13 mouse cellular contexts compared by ENCODE assay signal in the genomic region with DNA sequence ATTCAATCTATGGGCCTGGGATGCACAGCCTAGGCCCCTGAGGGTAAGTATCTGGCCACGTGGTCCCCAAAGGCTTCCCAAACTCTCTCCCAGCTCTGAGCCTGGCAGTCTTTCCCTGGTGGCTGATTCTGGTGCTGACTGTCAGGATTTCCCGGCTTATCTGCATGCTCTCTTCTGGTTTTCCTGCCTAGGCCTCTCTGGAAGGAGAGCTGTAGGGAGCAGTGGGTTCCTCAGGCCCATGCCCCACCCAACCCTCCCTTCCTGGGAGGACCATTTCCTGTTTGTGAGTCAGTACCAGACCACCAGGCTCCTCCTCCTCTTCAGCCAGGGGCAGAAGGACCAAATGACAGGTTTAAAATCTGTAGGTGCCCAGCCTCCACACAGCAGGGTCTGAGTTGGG. TPM values are rescaled to one million over a fixed set of nuclear protein-coding genes. Genes with fewer than 3 reads are reported as not detected.
DNase-seq lines count a peak whose midpoint lies in the region; ATAC-seq and TF ChIP-seq lines count a peak whose summit lies in the region.
"Had no signal": no experiment of that assay in that cellular context is flagged by ENCODE, and none has a peak within 500 bp of the region (broad histone marks: within the 10 kb centered on the region; RNA-seq: fewer than 3 reads in every experiment).

No protein-coding gene starts in this region.

- no peak overlapping the region for H3K4me2 ChIP-seq in lung, embryonic 16.5 days (ENCODE audit: low read depth, low read length)
- H3K4me2 ChIP-seq in myocyte (ENCODE audit: low read depth) = peak overlapping the region; percentile 59
- H3K4me2 ChIP-seq in hindbrain, embryonic 12.5 days (replicated peaks) = no peak overlapping the region
- H3K4me2 ChIP-seq: embryonic facial prominence, embryonic 12.5 days; forebrain, embryonic 12.5 days; midbrain, embryonic 11.5 days; neural tube, embryonic 13.5 days had no signal

- no peak for TF ChIP-seq POLR2A in myocyte (IDR thresholded peaks at IDR 0.05; ENCODE audit: insufficient read length, low read depth)

- no peaks in the 10 kb centered on the region for H3K27me3 ChIP-seq in lung, embryonic 16.5 days (ENCODE audit: control insufficient read depth, insufficient read depth, low read depth, low read length)
- H3K27me3 ChIP-seq in myocyte (ENCODE audit: control insufficient read depth, insufficient read depth, insufficient read length) = no peaks in the 10 kb centered on the region
- H3K27me3 ChIP-seq in hindbrain, embryonic 12.5 days = no peaks in the 10 kb centered on the region
- H3K27me3 ChIP-seq: embryonic facial prominence, embryonic 12.5 days; forebrain, embryonic 12.5 days; neural tube, embryonic 13.5 days had no signal

- H3K9me3 ChIP-seq in lung, embryonic 16.5 days (ENCODE audit: control insufficient read depth, low read length) = no peaks in the 10 kb centered on the region
- no peaks in the 10 kb centered on the region for H3K9me3 ChIP-seq in hindbrain, embryonic 12.5 days (replicated peaks)
- H3K9me3 ChIP-seq: embryonic facial prominence, embryonic 12.5 days; forebrain, embryonic 12.5 days; neural tube, embryonic 13.5 days had no signal

- H3K4me1 ChIP-seq in lung, embryonic 16.5 days (replicated peaks; ENCODE audit: control insufficient read depth, insufficient read depth, low read length) = peaks cover 8% of the 10 kb centered on the region
- H3K4me1 ChIP-seq in hindbrain, embryonic 12.5 days = no peaks in the 10 kb centered on the region
- H3K4me1 ChIP-seq: embryonic facial prominence, embryonic 12.5 days; forebrain, embryonic 12.5 days; neural tube, embryonic 13.5 days had no signal

- H3K4me3 ChIP-seq in lung, embryonic 16.5 days (ENCODE audit: low read length) = no peak overlapping the region
- no peak overlapping the region for H3K4me3 ChIP-seq in myocyte
- H3K4me3 ChIP-seq in hindbrain, embryonic 12.5 days = no peak overlapping the region
- H3K4me3 ChIP-seq: embryonic facial prominence, embryonic 12.5 days; forebrain, embryonic 12.5 days; neural tube, embryonic 13.5 days had no signal

- H3K9ac ChIP-seq in lung, embryonic 16.5 days (ENCODE audit: low read length) = peak overlapping the region; percentile 5; the same call in 1 of the 2 replicates
- no peak overlapping the region for H3K9ac ChIP-seq in hindbrain, embryonic 12.5 days
- H3K9ac ChIP-seq: embryonic facial prominence, embryonic 12.5 days; forebrain, embryonic 12.5 days; neural tube, embryonic 13.5 days had no signal

- H3K79me2 ChIP-seq in myocyte (ENCODE audit: control insufficient read depth, insufficient read depth) = no peaks in the 10 kb centered on the region

- H3ac ChIP-seq in myocyte (ENCODE audit: control insufficient read depth, insufficient read length) = no peak overlapping the region

- no peak overlapping the region for H3K27ac ChIP-seq in lung, embryonic 16.5 days (ENCODE audit: low read length)
- no peak overlapping the region for H3K27ac ChIP-seq in hindbrain, embryonic 12.5 days
- H3K27ac ChIP-seq: embryonic facial prominence, embryonic 12.5 days; forebrain, embryonic 12.5 days; neural tube, embryonic 13.5 days had no signal

- H3K36me3 ChIP-seq in lung, embryonic 16.5 days (ENCODE audit: control insufficient read depth, insufficient read depth, low read length) = no peaks in the 10 kb centered on the region; the same call in 1 of the 2 replicates
- H3K36me3 ChIP-seq in myocyte (ENCODE audit: control insufficient read depth, insufficient read depth) = no peaks in the 10 kb centered on the region
- H3K36me3 ChIP-seq in hindbrain, embryonic 12.5 days = no peaks in the 10 kb centered on the region
- H3K36me3 ChIP-seq: embryonic facial prominence, embryonic 12.5 days; forebrain, embryonic 12.5 days; neural tube, embryonic 13.5 days had no signal

- DNase-seq in adrenal gland, postnatal 14 days = peak; percentile 23
- no peak for DNase-seq in adrenal gland, postnatal 25 days
- DNase-seq in lung, postnatal 14 days = no peak
- peak; percentile 30 for DNase-seq in liver
- no peak for DNase-seq in layer of hippocampus, adult 18-20 months (ENCODE audit: low spot score in 2 of 2)
- DNase-seq: cerebellum, adult 9-10 months had no signal

- whole genome bisulfite sequencing in lung, embryonic 16.5 days = 23% methylated on average over 2 of the region's 2 CpGs
- WGBS in hindbrain, embryonic 12.5 days = 58% methylated on average over 2 of the region's 2 CpGs

- ATAC-seq in lung, embryonic 16.5 days (ENCODE audit: low read depth) = no peak
- no peak for ATAC-seq in hindbrain, embryonic 12.5 days (ENCODE audit: low FRiP score)

TF ChIP-seq in myocyte, 11 proteins besides CTCF, POLR2A, EP300 and RAD21:
- TF ChIP-seq TCF3 (IDR thresholded peaks at IDR 0.05; ENCODE audit: insufficient read length, low read depth) = no peak
- no peak for TF ChIP-seq MYOD1 (IDR thresholded peaks at IDR 0.05; ENCODE audit: control insufficient read depth in 1 of 3, insufficient read length in 2 of 3, low read depth in 2 of 3)
- no peak for TF ChIP-seq CEBPB (IDR thresholded peaks at IDR 0.05; ENCODE audit: insufficient read depth, poor library complexity, severe bottlenecking)
- TF ChIP-seq TCF12 (IDR thresholded peaks at IDR 0.05; ENCODE audit: insufficient read depth, poor library complexity, severe bottlenecking) = no peak
- no peak for TF ChIP-seq SRF (IDR thresholded peaks at IDR 0.05; ENCODE audit: control insufficient read depth, insufficient read length, low read depth)
- TF ChIP-seq REST (IDR thresholded peaks at IDR 0.05; ENCODE audit: insufficient read depth, insufficient read length) = no peak
- no peak for TF ChIP-seq POLR2AphosphoS2 (IDR thresholded peaks at IDR 0.05; ENCODE audit: insufficient read length, low read depth)
- no peak for TF ChIP-seq MAX (IDR thresholded peaks at IDR 0.05; ENCODE audit: low read depth)
- TF ChIP-seq USF1 (IDR thresholded peaks at IDR 0.05; ENCODE audit: low read depth) = no peak
- no peak for TF ChIP-seq MYOG (IDR thresholded peaks at IDR 0.05; ENCODE audit: control insufficient read depth in 1 of 3, insufficient read depth in 1 of 3, insufficient read length in 2 of 3, low read depth in 2 of 3)
- TF ChIP-seq E2F4 (IDR thresholded peaks at IDR 0.05; ENCODE audit: insufficient read depth) = no peak

RNA-seq across cellular contexts. Expression of gene Sh3tc1, which starts 17.1 kb away (rescaled TPM):
- total RNA-seq in adrenal gland, postnatal 14 days (2021) = 14.9 and 15.0 TPM in 2 replicates
- 10.6 and 13.9 TPM in 2 replicates for total RNA-seq in adrenal gland, postnatal 25 days (2021)
- polyA plus RNA-seq in lung, embryonic 16.5 days (2015; fragmentation: Nextera tagmentation; extraction: Ambion mirVana) = 15.3 and 16.8 TPM in 2 replicates
- polyA plus RNA-seq in myocyte (2012; fragmentation: generic; extraction: Trizol) = 0.26 TPM
- total RNA-seq in layer of hippocampus, adult 18-20 months (2021) = 1 to 10 TPM; 1.5 to 2.6 TPM
- polyA plus RNA-seq in hindbrain, embryonic 12.5 days (2016; fragmentation: Nextera tagmentation; extraction: Ambion mirVana) = 4.0 and 4.7 TPM in 2 replicates

RNA-seq across cellular contexts. Expression of gene Ablim2, which starts 35.0 kb away (rescaled TPM):
- total RNA-seq in adrenal gland, postnatal 14 days (2021) = 3.0 and 4.0 TPM in 2 replicates
- total RNA-seq in adrenal gland, postnatal 25 days (2021) = 6.0 and 7.8 TPM in 2 replicates
- 0.77 and 1.5 TPM in 2 replicates for polyA plus RNA-seq in lung, embryonic 16.5 days (2015; fragmentation: Nextera tagmentation; extraction: Ambion mirVana)
- 11.9 TPM for polyA plus RNA-seq in myocyte (2012; fragmentation: generic; extraction: Trizol)
- 100 to 1,000 TPM; 131 to 142 TPM for total RNA-seq in layer of hippocampus, adult 18-20 months (2021)
- 3.7 and 3.9 TPM in 2 replicates for polyA plus RNA-seq in hindbrain, embryonic 12.5 days (2016; fragmentation: Nextera tagmentation; extraction: Ambion mirVana)

RNA-seq across cellular contexts. Expression of gene Htra3, which starts 43.1 kb away (rescaled TPM):
- 49.7 TPM in 2 replicates for total RNA-seq in adrenal gland, postnatal 14 days (2021)
- total RNA-seq in adrenal gland, postnatal 25 days (2021) = 35.5 and 44.3 TPM in 2 replicates
- 36.9 and 37.9 TPM in 2 replicates for polyA plus RNA-seq in lung, embryonic 16.5 days (2015; fragmentation: Nextera tagmentation; extraction: Ambion mirVana)
- polyA plus RNA-seq in myocyte (2012; fragmentation: generic; extraction: Trizol) = 5.9 TPM
- 1 to 10 TPM; 7.5 to 7.7 TPM for total RNA-seq in layer of hippocampus, adult 18-20 months (2021)
- 7.3 and 9.7 TPM in 2 replicates for polyA plus RNA-seq in hindbrain, embryonic 12.5 days (2016; fragmentation: Nextera tagmentation; extraction: Ambion mirVana)

Comparison
In these comparisons a context has a peak if more than half of its experiments do, and no peak if none do; other contexts are left out.
1. DNase-seq: peak in adrenal gland, postnatal 14 days (single experiment) and liver (single experiment); none in adrenal gland, postnatal 25 days (single experiment), lung, postnatal 14 days (single experiment) and layer of hippocampus, adult 18-20 months (0 of 2).
2. RNA of gene Ablim2, which starts 35.0 kb away (total RNA-seq): 131 to 142 TPM in layer of hippocampus, adult 18-20 months; 6.0 to 7.8 TPM in adrenal gland, postnatal 25 days and 3.0 to 4.0 TPM in adrenal gland, postnatal 14 days; every median in the first group is over 10 times any median in the second.